ENCODE assay signal across 10 mouse cellular contexts in genomic region chr2:159566461-159566860, GRCm38 (mm10).
A peak's percentile ranks its signal among the peaks of the same experiment; 100 is the strongest.
DNase-seq lines count a peak whose midpoint lies in the region; ATAC-seq and TF ChIP-seq lines count a peak whose summit lies in the region.
"Had no signal": no experiment of that assay in that cellular context is flagged by ENCODE, and none has a peak within 500 bp of the region (broad histone marks: within the 10 kb centered on the region; RNA-seq: fewer than 3 reads in every experiment).

No protein-coding gene starts in this region.

- no peak for ATAC-seq in kidney, embryonic 14.5 days (ENCODE audit: low FRiP score, low TSS enrichment)
- ATAC-seq in liver, embryonic 11.5 days (replicated peaks; ENCODE audit: low FRiP score): no peak

- TF ChIP-seq POLR2A in kidney, adult 2 months (IDR thresholded peaks at IDR 0.05; ENCODE audit: low read depth, low read length): no peak

- no peak overlapping the region for H3K4me3 ChIP-seq in kidney, adult 2 months (ENCODE audit: insufficient read depth, low read depth, low read length)
- no peak overlapping the region for H3K4me3 ChIP-seq in kidney, embryonic 14.5 days (ENCODE audit: low read length)
- H3K4me3 ChIP-seq in limb, embryonic 10.5 days: no peak overlapping the region
- no peak overlapping the region for H3K4me3 ChIP-seq in liver, embryonic 11.5 days (ENCODE audit: low read depth, low read length)
- H3K4me3 ChIP-seq: limb, embryonic 13.5 days had no signal

- 29% methylated on average over 5 of the region's 5 CpGs for WGBS in kidney, adult 2 months
- 63% methylated on average over 5 of the region's 5 CpGs for WGBS in kidney, embryonic 14.5 days
- 51% methylated on average over 5 of the region's 5 CpGs for WGBS in limb, embryonic 10.5 days
- WGBS in liver, embryonic 11.5 days: 62% methylated on average over 5 of the region's 5 CpGs

- no peaks in the 10 kb centered on the region for H3K27me3 ChIP-seq in kidney, adult 2 months (replicated peaks; ENCODE audit: control insufficient read depth, insufficient read depth, low read length)
- H3K27me3 ChIP-seq in kidney, embryonic 14.5 days (ENCODE audit: control insufficient read depth, insufficient read depth, low read length): no peaks in the 10 kb centered on the region
- no peaks in the 10 kb centered on the region; the same call in 1 of the 2 replicates for H3K27me3 ChIP-seq in limb, embryonic 10.5 days (ENCODE audit: low read depth, poor library complexity, severe bottlenecking)
- H3K27me3 ChIP-seq in liver, embryonic 11.5 days (replicated peaks; ENCODE audit: control insufficient read depth, insufficient read depth, low read length): no peaks in the 10 kb centered on the region

- H3K4me1 ChIP-seq in kidney, adult 2 months (ENCODE audit: control insufficient read depth, insufficient read depth, low read length): no peaks in the 10 kb centered on the region
- H3K4me1 ChIP-seq in kidney, embryonic 14.5 days (ENCODE audit: control insufficient read depth, insufficient read depth, low read length): 0 out of 2 replicates have a peak, but pooled peaks cover 2% of the 10 kb centered on the region
- peaks cover 15% of the 10 kb centered on the region for H3K4me1 ChIP-seq in limb, embryonic 10.5 days
- no peaks in the 10 kb centered on the region for H3K4me1 ChIP-seq in liver, embryonic 11.5 days (replicated peaks; ENCODE audit: control insufficient read depth, insufficient read depth, low read length)

- no peak overlapping the region for H3K4me2 ChIP-seq in kidney, embryonic 14.5 days (replicated peaks; ENCODE audit: low read depth, low read length)
- H3K4me2 ChIP-seq in liver, embryonic 11.5 days: no peak overlapping the region
- H3K4me2 ChIP-seq: hindbrain, embryonic 14.5 days; limb, embryonic 13.5 days had no signal

- DNase-seq in kidney, adult 2 months: peak; percentile 62
- DNase-seq in adrenal gland, postnatal 25 days: peak; percentile 73
- DNase-seq in heart, postnatal 14 days: peak; percentile 81 to 83
- peak; percentile 43 to 64 for DNase-seq in lung, postnatal 4 days
- no peak for DNase-seq in spleen, postnatal 10 days (ENCODE audit: low spot score in 2 of 2)
- DNase-seq in limb, embryonic 10.5 days (ENCODE audit: low spot score): no peak
- DNase-seq in liver, embryonic 11.5 days (ENCODE audit: low spot score): no peak

- no peak overlapping the region for H3K9ac ChIP-seq in kidney, embryonic 14.5 days (ENCODE audit: low read depth, low read length)
- no peak overlapping the region for H3K9ac ChIP-seq in liver, embryonic 11.5 days (ENCODE audit: low read depth, low read length)
- H3K9ac ChIP-seq: hindbrain, embryonic 14.5 days; limb, embryonic 13.5 days had no signal

- no peak overlapping the region for H3K27ac ChIP-seq in kidney, adult 2 months (ENCODE audit: insufficient read depth, low read depth, low read length)
- H3K27ac ChIP-seq in kidney, embryonic 14.5 days (ENCODE audit: low read depth, low read length): no peak overlapping the region
- no peak overlapping the region for H3K27ac ChIP-seq in limb, embryonic 10.5 days
- no peak overlapping the region for H3K27ac ChIP-seq in liver, embryonic 11.5 days (ENCODE audit: low read depth, low read length)
- H3K27ac ChIP-seq: hindbrain, embryonic 14.5 days; limb, embryonic 13.5 days had no signal

- intact Hi-C loops in heart, postnatal 14 days (cut with DNase I): no loop called here

- H3K9me3 ChIP-seq in kidney, embryonic 14.5 days (ENCODE audit: control insufficient read depth, low read length): no peaks in the 10 kb centered on the region
- no peaks in the 10 kb centered on the region for H3K9me3 ChIP-seq in limb, embryonic 10.5 days (replicated peaks)
- H3K9me3 ChIP-seq in liver, embryonic 11.5 days (ENCODE audit: control insufficient read depth, low read length): no peaks in the 10 kb centered on the region
- H3K9me3 ChIP-seq: limb, embryonic 13.5 days had no signal

- no peaks in the 10 kb centered on the region for H3K36me3 ChIP-seq in kidney, adult 2 months (ENCODE audit: control insufficient read depth, insufficient read depth, low read length)
- no peaks in the 10 kb centered on the region for H3K36me3 ChIP-seq in kidney, embryonic 14.5 days (ENCODE audit: control insufficient read depth, insufficient read depth, low read length)
- no peaks in the 10 kb centered on the region for H3K36me3 ChIP-seq in limb, embryonic 10.5 days
- no peaks in the 10 kb centered on the region for H3K36me3 ChIP-seq in liver, embryonic 11.5 days (ENCODE audit: control insufficient read depth, insufficient read depth, low read length)
- H3K36me3 ChIP-seq: limb, embryonic 13.5 days had no signal

- TF ChIP-seq CTCF in kidney, adult 2 months (conservative IDR thresholded peaks at IDR 0.05; ENCODE audit: insufficient read depth, insufficient read length, low read depth, low read length): no peak

Comparison
In these comparisons a context has a peak if more than half of its experiments do, and no peak if none do; other contexts are left out.
1. DNase-seq: peak in kidney, adult 2 months (single experiment), adrenal gland, postnatal 25 days (single experiment), heart, postnatal 14 days (2 of 2) and lung, postnatal 4 days (2 of 2); none in spleen, postnatal 10 days (0 of 2), limb, embryonic 10.5 days (single experiment) and liver, embryonic 11.5 days (single experiment).